Mouse (Mus musculus) activated CD4-positive, CD25-positive, alpha-beta regulatory T cell, adult 4 months (primary cell): Measurements from ENCODE around the gene Dpep1. TPM values are rescaled to one million over a fixed set of nuclear protein-coding genes. Genes with fewer than 3 reads are reported as not detected.
"Not testable (repeated sequence)": the region's sequence is repeated elsewhere in the genome, so short reads cannot be mapped to it uniquely, and the experiment has no call there.

Source experiments
- ATAC-seq: one replicate; pipeline ENCODE4 v1.8.0; 2017
- polyA plus RNA-seq, 2 experiments: library from polyadenylated mRNA; unstranded; fragments of 100-300 nt; shearing (Covaris generic); gene quantifications; one replicate each; pipeline ENCODE4 v1.2.1; 2017

The Dpep1 gene
- polyA plus RNA-seq, 2 experiments from 2014 or later, result not detected

GRCm38 (mm10) chr8:123212321-123213117 lies 26.5 kb downstream of the Dpep1 start, which contains the start of the genes Chmp1a and Spata33:
Chmp1a (minus strand) TSS chr8:123212763.
Spata33 (plus strand) TSS chr8:123212832.
- peak; percentile 89 for ATAC-seq

DNA sequence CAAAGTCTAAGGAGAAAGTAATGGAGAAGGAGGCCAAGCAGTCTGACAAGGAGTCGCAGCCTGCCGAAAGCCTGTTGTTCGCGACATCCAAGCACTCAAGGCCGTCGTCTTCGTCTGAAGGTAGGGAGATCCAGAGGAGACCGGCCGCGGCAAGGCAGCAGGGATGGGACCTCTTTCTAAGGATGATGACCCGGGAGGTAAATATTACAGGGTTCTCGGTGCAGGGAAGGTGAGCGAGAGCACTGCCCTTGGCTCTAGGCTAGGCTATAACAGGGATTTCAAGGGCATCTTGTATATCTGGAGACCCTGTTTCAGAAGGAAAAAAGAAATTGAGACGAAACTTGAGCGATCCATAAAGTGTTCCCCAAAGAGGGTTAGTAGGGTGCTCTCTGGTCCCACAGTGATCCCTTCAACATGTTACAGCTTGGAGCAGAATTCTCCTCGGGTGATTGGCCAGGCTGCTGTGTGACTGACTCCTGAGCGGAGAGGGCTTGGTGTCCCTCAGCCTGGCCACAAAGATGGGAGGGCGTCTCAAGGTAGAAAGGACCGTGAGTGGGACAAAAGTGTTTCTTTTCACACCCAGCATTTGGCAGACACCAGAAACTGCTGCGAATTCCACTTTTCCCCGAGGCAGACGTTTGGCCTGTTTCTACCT lies 27.2 kb downstream of the Dpep1 start:
- no peak for ATAC-seq

DNA sequence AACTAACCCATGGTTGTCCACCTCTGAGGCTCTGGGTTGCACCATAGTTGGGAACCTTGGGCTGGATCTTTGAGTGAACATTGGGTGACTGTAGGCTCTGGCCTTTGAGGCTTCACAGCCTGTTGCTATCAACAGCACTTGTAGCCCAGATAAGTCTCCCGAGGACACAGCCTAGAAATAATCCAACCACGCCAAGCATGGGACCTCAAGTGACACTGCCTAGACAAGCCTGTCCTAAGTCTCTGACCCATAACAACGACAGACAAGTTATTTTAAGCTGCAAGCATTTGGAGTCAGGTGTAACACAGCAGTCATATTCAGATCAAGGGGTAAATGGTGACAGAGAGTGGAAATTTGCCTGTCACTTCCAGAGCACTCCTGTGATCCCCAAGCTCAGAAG lies 29.4 kb downstream of the Dpep1 start:
- no peak for ATAC-seq

GRCm38 (mm10) chr8:123220917-123221316 lies 34.9 kb downstream of the Dpep1 start:
- no peak for ATAC-seq

- peak; percentile 76 for ATAC-seq
Measured at GRCm38 (mm10) chr8:123224278-123225266, 38.5 kb downstream of the Dpep1 start, which contains the start of gene Cdk10. Cdk10 (plus strand) TSS chr8:123224842.

GRCm38 (mm10) chr8:123228416-123228815 lies 42.4 kb downstream of the Dpep1 start:
- no peak for ATAC-seq

DNA sequence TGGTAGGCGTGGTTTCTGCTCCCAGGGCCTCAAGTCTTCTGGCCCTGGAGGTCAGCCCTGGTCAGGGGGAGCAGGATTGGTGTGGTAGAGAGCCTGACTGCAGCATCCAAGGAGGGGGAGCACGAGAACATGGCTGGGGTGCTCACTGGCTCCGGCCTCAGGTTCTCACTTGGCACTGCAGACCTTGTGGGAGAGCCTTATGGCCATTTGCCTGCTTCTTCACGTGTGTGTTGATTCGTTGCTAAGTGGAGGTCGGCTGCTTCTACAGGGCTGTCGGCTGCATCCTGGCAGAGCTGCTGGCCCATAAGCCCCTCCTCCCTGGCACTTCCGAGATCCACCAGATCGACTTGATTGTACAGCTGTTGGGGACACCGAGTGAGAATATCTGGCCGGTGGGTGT lies 44.3 kb downstream of the Dpep1 start:
- ATAC-seq, result not testable (repeated sequence)

DNA sequence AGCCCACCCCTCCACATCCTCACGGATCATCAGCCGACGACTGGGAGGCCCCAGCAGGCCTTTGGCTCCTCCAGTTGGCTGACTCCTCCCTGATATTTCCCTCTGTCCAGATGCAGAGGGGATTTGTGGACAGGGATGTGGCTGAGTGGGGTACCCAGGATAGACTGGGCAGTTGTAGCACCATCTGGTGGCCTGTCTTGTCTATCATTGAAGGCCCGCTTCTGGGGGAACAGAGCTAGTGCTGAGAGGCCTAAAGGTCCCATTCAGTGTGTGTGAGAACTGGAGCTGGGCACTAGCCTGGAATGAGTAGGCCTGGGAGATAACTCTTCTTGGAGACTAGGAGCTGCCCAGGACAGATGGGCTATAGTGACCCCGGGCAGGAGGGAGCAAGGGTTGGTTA lies 45.7 kb downstream of the Dpep1 start:
- no peak for ATAC-seq

DNA sequence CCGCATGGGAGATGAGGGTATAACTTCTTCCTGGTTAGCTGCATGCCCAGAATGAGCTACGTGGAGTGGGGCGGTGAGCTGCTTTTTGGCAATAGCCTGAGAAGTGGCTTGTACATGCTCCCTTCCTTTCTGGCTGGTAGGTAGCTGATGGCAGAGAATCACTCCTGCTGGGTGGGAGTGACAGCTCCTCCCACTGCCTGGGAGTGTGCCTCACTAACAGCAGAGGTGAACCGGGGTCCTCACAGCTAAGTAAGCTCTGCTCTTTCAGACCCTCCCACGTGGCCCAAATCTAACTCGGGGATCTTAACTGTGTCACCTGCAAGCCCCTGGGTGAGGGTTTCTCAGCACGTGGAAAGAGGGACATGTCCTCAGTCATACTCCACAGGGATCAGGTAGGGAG lies 46.5 kb downstream of the Dpep1 start:
- ATAC-seq, result no peak

- no peak for ATAC-seq
Measured at GRCm38 (mm10) chr8:123233300-123233699, 47.3 kb downstream of the Dpep1 start.

GRCm38 (mm10) chr8:123233760-123234159 lies 47.7 kb downstream of the Dpep1 start:
- ATAC-seq, result no peak

- no peak for ATAC-seq
Measured at GRCm38 (mm10) chr8:123234918-123235519, 49.0 kb downstream of the Dpep1 start.

- peak; percentile 99 for ATAC-seq
Measured at GRCm38 (mm10) chr8:123235520-123236497, 49.8 kb downstream of the Dpep1 start, which contains the start of gene Spata2l. Spata2l (minus strand) TSS chr8:123236233.

- ATAC-seq, result no peak
Measured at GRCm38 (mm10) chr8:123239398-123239797, 53.4 kb downstream of the Dpep1 start.

GRCm38 (mm10) chr8:123242107-123242923 lies 56.3 kb downstream of the Dpep1 start:
- ATAC-seq, result no peak

DNA sequence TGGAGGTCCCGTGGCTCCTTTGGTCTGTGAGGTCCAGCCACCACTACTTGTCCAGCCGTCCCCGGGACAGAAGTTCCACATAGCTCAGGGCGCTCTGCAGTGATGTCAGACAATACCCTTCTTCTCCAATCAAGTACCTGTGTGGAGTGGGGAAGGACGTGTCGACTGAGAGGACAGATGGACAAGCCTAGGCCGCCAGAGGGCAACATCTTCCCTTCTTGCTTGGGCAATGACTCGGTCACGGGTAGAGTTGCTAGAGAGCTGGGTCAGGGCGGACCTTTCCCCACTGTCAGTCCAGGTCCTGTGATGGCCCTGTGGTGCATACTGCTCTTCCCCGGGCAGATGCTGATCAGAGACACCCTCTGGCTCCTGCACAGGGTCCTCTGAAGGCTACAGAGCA lies 57.0 kb downstream of the Dpep1 start:
- no peak for ATAC-seq

DNA sequence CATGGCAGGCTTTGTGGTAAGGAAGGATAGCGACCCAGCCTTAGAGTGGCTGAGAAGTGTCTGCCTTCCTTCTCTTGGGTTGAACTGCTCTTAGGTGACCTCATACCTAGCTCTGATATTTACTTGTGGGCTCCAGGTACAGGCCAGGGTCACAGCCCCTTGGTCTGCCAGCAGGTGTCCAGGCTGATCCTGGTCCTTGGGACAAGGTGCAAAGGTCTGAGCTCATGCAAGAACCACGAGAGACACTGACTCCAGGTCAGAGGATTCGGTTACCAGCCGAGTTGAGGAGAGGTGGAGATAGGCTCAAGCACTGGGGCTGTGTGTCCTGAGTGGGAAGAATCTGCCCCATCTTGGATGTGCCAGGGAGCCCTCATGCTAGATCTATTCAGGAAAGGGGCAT lies 58.3 kb downstream of the Dpep1 start:
- ATAC-seq, result no peak

DNA sequence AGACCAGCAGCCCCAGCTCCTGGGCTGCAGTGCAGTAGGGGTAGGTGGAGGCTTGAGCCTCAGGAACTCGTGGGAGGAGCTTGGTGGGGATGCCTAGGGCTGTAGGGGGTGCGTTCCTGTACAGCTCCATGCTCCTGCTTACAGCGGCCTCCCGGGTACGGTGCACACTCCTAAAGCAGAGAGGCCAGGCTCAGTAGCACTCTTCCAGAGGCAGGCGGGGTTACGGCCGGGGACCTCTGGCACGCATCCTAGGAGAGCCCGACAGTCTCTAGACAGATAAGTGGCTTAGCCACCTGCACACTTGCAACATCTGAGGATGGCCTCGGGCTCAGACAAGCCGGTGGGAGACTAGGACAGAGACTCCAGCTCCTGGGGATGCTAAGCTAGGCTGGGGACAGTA lies 59.5 kb downstream of the Dpep1 start:
- ATAC-seq, result no peak

GRCm38 (mm10) chr8:123247748-123248147 lies 61.7 kb downstream of the Dpep1 start:
- no peak for ATAC-seq

DNA sequence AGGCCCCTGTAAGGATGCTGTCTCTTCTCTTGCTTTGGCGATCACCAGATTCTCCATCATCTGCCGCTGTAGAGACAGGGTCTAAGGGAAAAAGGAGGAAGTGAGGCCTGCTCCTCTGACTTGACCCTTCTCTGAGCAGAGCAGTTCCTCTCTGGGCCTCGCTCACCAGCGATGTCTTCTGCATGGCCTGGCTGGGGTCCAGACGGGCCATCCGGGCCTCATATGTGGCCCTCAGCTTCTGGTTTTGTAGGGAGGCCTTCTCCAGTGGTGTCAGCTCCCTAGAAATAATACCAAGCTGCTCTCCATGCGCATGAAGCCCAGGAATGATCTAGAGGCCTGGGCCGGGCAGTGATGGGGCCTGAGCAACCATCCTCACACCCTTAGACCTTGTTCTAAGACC lies 62.6 kb downstream of the Dpep1 start:
- no peak for ATAC-seq
